Mouse (Mus musculus) cortical plate, adult 2 months (tissue): ENCODE results near the gene Sestd1.

Source experiments
- CTCF ChIP-seq: fragments of 200-500 bp; IDR thresholded peaks from 2 replicates; pipeline ENCODE4 v1.5.1; 2011; ENCODE audit warnings: mild to moderate bottlenecking, control low read depth, low read length; ENCODE audit not compliant: insufficient read depth; ENCODE audit errors: extremely low read depth
- POLR2A ChIP-seq: fragments of 200-500 bp; IDR thresholded peaks from 2 replicates; pipeline ENCODE4 v1.6.1; 2011; ENCODE audit warnings: mild to moderate bottlenecking, low read length, control low read depth; ENCODE audit not compliant: insufficient read depth; ENCODE audit errors: extremely low read depth

DNA sequence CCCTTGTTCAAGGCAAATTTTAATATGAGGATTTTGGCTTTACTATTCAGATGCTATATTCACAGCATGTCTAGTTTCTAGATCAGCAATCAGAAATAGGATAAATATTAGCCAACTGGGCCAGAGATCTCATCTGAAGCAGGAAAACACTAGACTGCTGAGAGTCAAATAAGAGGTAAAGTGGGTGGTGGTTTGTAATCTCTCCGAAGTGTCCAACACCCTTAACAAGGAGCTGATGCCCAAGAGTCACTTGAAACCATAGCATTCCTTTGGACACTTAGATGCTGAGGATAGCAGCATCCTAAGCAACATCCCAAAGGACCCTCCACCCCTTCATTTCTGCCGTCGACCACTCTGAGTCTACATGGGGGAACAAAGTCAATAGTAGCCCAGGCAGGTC is 115.7 kb downstream of the Sestd1 start:
- TF ChIP-seq POLR2A (no peak), CTCF (no peak)
